Mouse (Mus musculus) layer of hippocampus, postnatal 25 days (tissue): ENCODE results near the gene Haghl. TPM values are rescaled to one million over a fixed set of nuclear protein-coding genes. Genes with fewer than 3 reads are reported as not detected.
"Not testable (repeated sequence)": the region's sequence is repeated elsewhere in the genome, so short reads cannot be mapped to it uniquely, and the experiment has no call there.

Source experiments
- DNase-seq, 2 experiments: peaks; one replicate each; pipeline ENCODE4 v3.0.0; 2022; ENCODE audit warnings: mixed read lengths in 2 of 2, low spot score in 1 of 2; ENCODE audit errors: extremely low spot score in 1 of 2
- total RNA-seq, 2 experiments: library from RNA; stranded (reverse); gene quantifications; 2 replicates each; pipeline ENCODE4 v1.2.3; 2021

The Haghl gene
- total RNA-seq, 2 experiments from 2014 or later, result 112 to 126 TPM

DNA sequence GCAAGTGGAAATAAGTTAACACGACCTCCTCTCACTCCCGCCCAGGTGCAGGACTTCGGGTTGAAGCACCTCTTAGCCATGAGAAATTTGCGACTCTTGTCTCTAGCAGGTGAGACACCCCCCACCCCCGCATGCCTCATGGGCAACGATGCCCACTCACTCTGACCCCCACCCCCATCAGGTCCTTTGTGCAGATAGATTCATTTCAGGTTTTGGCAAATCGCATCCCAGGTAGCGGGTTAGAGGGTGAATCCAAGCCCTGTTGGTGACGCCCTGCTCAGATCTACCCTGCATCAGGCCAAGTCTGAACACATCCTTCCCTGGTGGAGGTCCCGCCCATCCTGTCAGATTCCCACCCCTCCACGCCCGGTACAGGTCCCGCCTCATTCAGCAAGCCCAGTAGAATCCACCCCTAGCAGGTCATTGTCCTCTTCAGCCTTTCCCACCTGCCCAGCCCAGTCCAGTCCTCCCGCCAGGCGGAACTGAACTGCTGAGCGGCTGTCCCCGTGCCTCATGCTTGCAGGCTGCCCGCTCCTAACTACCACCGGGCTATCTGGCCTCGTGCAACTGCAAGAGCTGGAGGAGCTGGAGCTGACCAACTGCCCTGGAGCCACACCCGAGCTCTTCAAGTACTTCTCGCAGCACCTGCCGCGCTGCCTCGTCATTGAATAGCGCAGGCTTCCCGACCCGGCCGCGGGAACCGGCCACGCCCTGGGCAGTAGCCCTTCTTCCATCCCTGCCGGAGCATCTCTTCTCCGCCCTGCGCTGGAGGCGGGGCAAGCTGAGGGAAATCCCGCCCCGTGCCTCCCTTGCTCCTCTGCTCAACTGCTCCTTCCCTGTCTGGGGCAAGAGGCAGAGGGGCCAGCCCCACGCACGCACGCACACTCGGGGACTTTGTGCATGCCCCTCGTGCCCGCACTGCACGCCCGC lies 33.6 kb upstream of the Haghl start:
- no peak for DNase-seq

DNA sequence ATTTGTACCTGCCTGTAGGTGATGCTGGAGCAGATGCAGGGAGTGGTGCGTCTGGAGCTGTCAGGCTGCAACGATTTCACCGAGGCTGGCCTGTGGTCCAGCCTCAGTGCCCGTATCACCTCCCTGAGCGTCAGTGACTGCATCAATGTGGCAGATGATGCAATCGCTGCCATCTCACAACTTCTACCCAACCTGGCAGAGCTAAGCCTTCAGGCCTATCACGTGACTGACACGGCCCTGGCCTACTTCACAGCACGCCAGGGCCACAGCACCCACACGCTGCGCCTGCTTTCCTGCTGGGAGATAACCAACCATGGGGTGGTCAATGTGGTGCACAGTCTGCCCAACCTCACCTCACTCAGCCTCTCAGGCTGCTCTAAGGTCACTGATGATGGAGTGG lies 32.2 kb upstream of the Haghl start:
- DNase-seq, result no peak

DNA sequence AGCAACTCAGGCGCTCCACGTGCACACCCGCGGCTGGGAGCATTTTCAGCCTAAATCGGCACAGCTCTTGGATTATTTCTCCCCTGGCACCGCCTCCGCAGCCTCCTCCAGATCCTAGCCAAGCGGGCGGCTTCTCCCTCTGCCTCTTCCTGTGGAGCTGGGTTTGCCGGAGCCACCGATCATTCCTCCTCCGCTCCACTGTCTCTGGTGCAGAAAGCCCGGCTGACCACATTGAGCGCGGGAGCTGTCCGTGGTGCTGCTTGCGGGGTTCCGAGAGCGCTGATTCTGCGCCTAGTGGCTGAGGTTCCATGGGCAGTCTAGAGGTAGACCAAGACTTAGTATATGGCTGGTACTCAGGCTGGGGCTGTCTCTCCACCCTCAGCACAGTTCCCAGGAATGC lies 28.0 kb upstream of the Haghl start:
- peak in 1 of 2 experiments; percentile 78 for DNase-seq

DNA sequence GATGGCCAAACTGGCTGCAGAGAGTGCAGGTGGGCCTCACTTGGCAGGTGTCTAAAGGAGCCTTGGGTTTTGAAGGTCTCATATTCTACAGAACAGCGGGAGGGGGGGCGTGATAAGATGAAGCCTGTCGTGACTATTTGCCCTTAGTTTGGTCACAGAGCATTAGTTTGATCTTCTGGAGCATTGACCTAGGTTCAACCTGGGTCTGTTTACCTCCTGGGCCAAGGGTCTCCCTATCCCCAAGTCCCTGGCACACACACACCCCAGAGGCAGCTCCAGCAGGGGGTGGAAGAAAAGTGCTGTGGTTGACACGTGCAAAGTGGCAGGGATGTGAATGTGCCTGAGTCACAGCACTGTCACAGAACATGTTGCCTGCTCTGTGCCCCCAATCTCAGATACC lies 25.4 kb upstream of the Haghl start:
- DNase-seq, result no peak

DNA sequence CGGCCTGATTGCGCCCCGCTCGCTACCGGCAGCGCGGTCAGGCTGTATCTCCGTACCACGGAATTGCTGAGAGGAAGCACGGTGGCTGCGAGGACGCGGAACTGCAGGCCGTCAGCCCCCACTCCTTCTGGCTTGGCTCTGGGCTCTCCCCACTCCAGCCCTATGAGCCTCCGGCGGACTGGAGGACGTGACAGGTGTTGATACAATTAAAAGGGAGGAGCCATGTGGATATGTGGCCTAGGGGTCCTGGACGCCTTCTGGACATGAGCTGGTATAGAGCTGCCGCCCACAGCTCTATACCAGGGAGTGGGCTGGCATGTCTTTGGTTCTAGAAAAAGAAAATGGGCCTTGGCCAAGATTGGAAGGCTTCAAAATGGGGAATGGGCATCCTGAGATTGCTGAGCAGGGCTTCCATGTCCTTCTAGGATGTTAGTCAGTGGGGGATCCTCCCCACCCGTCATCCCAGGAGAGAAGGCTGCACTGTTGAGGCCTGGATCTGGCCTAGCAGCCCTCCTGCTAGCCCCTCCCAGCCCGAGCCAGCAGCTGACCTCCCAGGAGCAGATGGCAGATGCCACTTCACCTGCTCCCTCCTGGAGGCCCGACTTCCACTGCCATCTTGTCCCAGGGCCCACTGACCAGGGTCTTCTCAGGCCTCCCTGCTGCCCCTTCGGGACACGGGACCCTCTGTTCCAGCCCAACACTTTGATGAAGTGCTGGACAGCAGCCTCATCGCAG lies 24.3 kb upstream of the Haghl start:
- no peak for DNase-seq

DNA sequence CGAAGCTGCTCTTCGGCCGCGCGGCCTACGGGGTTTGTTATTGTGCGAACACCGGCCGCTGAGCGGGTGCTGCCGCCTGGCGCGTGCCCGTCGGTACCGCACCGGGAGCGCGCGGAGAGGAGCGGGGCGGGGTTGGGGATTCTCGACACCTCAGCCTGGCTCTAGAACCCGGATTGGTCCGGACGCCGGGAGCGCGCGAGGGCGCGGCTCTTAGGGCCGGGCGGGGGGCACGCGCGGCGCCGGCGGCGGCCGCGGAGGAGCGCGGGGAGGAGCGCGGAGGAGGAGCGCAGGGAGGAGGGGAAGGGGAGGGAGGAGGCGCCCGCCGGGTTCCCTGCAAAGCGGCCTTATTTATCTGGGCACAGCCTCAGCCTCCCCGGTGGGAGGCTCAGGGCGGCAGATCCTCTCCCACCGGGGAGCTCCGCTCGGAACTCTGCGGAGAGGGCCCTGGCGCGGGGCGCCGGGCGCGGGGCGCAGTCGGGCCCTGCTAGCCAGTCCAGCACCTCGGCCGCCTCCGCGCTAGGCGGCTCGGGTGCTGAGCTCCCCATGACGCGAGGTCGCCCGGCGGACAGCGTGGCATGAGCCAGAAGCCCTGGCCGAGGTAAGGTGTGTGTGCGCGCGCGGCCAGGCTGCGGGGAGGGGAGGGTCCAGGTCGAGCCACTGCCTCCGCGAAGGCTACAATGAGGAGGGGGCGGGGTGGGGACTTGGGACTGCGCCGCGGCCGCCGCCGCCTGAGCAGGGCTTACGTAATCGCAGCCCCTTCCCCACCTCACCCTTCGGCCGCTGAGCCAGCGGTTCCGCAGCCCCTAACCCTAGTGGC lies 23.5 kb upstream of the Haghl start, which contains the start of gene Fbxl16:
Gene Fbxl16, plus strand, starts transcription at position 297 of the 817 bp plus-strand sequence.
- DNase-seq, result peak; percentile 73 to 88

DNA sequence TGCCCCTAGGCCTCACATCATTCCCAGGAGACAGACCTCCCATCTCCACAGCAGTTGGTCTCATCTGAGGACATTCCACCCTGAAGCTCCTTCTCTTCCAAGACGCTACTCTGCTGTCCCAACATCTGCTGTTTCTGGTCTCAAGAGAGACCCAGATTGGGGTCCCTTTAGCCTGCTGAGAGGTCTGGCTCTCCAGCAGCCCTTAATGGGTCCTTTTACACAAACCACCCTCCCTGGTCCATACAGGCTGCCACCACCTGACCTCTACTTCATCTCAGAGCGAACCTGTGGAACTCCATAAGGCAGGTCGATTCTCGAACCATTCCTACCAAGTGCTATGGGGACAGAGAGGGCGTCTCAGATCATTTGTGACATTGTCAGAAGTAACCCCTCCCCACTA lies 22.6 kb upstream of the Haghl start:
- DNase-seq, result no peak

DNA sequence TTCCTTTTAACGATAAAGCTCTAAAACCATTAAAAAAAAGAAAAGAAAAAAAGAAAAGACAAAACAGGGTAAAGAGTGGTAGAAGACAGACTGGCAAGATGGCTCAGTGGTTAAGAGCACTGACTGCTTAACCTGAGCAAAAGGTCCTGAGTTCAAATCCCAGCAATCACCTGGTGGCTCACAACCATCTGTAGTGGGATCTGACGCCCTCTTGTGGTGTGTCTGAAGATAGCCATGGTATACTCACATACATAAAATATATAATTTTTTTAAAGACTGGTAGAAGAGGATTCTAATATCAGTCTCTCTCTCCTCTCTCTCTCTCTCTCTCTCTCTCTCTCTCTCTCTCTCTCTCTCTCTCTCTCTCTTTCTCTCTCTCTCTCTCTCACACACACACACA lies 22.0 kb upstream of the Haghl start:
- DNase-seq, result not testable (repeated sequence)

DNA sequence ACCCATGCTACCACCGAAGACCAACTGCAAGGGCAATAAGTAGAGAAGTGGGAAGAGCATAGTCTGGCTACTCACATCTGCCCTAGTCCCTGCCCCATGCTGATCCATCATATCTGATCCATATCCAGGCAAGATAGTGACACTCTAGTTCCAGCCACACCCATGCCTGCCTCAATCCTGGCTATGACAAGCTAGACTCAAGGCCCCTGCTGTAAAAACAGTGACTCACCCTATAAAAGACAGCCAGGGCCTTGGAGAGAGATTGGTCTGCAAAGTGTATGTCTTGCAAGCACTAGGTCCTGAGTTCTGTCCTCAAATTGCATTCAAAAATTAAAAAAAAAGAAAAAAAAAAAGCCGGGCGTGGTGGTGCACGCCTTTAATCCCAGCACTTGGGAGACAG lies 21.0 kb upstream of the Haghl start:
- no peak for DNase-seq

DNA sequence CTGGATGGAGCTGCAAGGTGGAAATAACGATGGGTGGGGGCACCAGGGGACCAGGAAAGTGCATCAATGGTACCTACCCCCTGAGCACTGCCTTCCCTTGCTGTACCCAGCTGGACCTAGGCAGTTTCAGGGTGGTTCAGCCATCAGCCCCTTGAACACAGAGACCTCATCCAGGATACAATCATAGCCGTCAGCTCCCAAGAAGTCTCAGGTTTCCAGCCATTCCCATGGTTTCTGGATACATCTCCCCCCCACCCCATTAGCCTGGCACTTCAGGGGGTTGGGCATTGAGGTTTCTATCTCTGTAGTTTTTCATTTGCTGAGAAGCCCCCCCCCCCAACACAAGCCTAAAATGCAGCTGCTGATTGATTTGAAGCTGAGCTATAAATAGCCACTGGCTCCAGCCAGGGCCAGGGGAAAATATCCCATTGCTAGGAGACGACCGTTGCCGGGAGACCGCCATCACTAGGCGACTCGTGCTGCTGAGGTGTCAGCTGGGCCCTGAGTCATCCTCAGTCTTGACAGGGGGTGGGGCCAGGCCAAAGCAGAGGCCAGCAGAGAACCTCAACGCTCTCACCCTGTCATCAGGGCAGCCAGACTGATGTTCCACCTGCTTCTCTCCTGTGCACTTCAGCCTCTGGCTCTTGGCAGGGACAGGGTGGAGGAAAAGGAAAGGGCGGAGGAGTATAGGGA lies 17.5 kb upstream of the Haghl start:
- peak; percentile 66 to 71 for DNase-seq

DNA sequence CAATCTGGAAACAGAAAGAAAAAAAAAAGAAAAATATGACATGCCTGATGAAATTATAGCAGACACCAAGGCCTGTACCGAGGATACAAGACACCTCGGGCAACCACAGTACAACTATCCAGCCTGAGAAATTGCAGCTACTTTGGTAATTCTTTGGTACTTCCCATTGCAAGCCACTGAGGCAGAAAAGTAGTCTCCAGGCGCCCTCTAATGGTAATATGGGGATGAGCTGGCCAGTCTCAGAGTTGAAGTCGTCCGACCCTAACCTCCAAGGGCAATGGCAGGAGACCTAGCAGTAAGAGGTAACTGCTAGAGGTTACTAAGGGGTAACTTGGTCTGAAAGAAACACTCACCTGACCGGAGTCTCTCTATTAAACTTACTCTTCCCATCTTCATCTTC lies 15.6 kb upstream of the Haghl start:
- DNase-seq, result peak in 1 of 2 experiments; percentile 61

DNA sequence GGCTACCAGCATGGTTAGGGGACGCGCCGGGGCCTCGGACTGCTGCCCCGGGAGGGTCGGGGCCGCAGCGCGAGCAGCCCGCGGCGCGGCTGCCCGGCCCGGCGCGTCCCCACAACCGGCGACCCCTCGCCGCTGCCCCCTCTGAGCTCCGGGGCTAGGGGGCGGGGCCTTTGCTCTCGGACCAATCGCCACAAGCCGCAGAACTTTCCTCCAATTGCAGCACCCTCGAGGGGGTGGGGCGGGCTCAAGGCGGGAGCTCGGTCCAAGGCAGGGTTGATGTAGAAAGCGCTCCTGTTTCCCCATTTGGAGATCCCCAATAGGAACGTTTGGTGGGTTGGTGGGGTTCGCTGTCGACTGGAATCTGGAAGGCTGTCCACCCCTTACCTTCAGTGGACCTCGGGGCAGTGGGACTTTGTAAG lies 11.5 kb upstream of the Haghl start, which contains the start of gene Metrn:
Gene Metrn, minus strand, starts transcription at position 186 of the 419 bp plus-strand sequence.
- DNase-seq, result peak in 1 of 2 experiments; percentile 67

DNA sequence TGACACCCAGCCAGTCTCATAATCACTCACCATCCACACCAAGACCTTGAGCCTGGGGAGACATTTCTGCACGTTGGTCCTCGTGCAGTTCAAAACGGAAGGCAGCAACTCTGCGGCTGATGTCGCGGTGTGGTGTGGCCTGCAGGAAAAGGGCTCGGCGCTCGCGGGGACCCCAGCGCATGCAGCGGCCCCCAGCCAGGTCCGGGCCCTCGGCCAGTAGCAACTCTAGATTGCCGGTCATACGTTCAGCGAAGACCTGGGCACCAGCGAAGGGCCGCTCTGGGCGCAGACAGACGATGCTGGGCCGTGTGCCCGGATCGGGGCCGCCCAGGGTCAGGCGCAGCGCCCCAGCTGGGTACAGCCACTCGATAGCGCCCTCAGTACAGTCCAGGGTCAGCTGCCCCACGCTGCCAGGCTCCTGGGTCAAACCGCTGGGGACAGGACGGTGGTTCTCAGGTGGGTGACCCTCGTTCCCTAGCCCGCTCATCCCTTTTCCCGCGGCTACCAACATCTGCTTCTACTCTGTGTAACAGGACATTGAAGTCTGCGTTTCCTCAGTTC lies 10.8 kb upstream of the Haghl start:
- no peak for DNase-seq

DNA sequence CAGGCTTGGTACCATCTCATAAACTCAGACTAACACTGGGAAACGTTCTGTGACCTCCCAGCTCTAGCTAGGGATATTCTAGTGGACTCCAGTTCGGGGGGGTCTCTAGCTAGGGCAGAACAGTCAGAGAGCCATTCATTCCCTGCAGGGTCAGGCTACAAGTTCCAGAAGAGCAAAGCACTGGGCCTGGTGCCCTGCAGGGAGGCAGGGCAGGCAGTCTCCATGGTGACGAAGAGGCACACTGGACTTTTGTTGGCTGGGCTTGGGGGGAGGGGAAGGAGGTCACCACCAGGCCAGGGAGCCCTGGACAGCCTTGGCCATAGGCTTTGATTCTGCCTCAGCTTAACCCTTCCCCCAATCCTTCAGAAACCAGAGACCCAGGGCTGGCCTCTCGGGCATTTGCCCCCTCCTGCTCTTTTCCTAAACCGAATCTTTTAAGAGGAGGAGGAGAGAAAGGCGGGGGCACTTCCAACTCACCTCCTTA lies 10.2 kb upstream of the Haghl start, which contains the start of gene AC134908.4:
Gene AC134908.4, minus strand, starts transcription at position 51 of the 484 bp plus-strand sequence.
- DNase-seq, result no peak

DNA sequence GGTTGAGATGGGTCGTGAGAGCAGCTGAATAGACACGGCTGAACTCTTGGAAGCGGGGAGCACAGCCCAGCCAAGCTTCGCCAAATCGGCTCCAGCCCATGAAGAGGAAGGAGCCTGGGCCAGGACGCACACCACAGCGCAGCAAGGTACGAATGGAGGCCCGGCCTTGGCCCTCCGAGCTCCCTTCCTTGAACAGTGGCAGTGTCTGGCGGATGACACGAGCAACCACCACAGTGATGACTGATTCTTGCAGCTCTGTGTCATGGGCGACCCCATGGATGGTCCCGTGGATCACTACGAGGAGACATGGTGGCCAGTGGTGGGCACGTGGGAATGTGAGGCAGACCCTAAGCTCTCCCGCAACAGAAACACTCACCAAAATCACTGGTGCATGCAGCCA lies 9.5 kb upstream of the Haghl start:
- no peak for DNase-seq

DNA sequence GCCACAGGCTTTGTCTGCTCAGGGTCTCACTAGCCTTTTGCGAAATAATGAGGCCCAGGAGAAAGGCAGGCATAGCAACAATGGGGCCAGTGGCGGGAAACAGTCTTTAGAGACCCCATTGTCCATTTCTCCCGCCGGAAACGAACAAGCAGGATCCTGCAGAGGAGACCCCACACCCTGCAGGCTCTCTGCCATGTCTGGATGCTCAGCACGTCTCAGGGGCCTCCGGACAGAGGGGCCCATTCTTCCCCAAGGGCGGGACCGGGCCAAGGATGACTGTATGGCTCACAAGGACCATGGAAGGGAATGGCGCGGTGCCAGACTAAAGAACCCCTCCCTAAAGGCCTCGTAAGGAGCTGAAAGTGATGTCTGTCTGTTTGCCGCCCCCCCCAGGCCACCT lies 8.7 kb upstream of the Haghl start:
- no peak for DNase-seq

DNA sequence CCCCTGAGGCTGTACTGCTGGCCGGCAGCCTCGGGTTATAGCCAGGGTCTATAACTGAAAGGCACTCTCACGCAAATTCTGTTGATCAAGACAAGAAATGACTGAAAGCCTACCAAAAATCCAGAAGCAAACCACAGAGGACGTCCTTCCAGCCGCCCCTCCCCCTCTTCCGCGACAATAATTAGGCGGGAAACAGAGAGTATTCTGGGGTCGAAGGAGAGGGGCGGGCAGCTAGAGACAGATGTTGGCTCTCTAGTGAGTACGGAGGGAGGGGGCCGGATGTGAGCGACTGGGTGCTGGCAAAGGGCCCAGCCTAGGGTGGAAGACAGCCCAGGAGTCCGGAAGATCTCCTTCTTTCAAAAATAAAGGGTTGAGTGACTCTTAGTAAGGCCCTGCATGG lies 7.1 kb upstream of the Haghl start, which contains the start of gene Fam173a:
Gene Fam173a, minus strand, starts transcription at position 287 of the 400 bp plus-strand sequence.
- peak; percentile 52 to 61 for DNase-seq

DNA sequence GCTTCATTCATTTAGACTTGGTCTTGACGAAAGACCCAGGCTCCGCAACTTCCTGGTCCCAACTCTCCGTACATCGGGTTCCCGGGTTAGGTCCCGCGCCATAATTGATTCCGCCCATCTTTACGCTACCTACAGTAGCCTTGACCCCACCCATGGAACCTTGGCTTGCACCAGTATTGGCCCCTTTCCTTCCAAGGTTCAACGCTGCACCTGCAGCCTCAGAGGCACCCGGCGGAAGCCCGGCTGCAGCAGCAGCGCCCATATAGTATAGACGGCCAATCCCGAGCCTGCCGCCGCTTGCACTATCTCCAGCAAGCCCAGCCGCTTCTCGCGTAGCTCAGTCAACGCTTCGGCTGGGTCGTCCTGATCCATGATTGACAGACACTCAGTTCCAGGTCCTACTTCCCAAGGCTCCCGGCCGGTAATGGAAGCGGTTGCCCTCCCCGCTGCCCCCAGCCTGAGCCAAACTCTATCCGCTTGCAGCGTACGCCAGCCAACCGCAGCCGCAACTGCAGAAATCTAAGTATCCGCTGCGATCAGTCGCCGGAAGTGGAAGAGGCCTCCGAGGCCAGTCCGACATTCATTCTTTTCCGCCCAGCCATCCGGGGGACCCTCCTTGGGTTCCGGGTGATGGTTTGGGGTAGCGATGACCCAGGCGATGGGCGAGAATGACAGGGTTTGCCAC lies 6.5 kb upstream of the Haghl start:
- peak; percentile 84 to 88 for DNase-seq
